Mouse (Mus musculus) hindbrain, postnatal 0 days (tissue): ENCODE measurements around the gene Fam120b. TPM values are rescaled to one million over a fixed set of nuclear protein-coding genes. Genes with fewer than 3 reads are reported as not detected.
A peak's percentile ranks its signal among the peaks of the same experiment; 100 is the strongest.

Source experiments
- ATAC-seq: fragments of 200-750 bp; cut with Nextera tagmentation; 2 replicates; pipeline ENCODE4 v1.8.0; 2017; ENCODE audit warnings: mild to moderate bottlenecking, moderate TSS enrichment, moderate library complexity
- DNase-seq: peaks from one replicate; pipeline ENCODE4 v3.0.0-alpha.2; 2015; ENCODE audit warnings: low spot score
- H3K27ac ChIP-seq: fragments of 300-500 bp; sonication (generic); 2 replicates; pipeline ENCODE4 v1.5.1; 2014; ENCODE audit warnings: mild to moderate bottlenecking
- H3K27me3 ChIP-seq: fragments of 300-500 bp; sonication (generic); 2 replicates; pipeline ENCODE4 v1.6.1; 2014; ENCODE audit warnings: low read length, mixed read lengths; ENCODE audit not compliant: insufficient read depth
- H3K36me3 ChIP-seq: fragments of 300-500 bp; sonication (generic); 2 replicates; pipeline ENCODE4 v1.6.1; 2014; ENCODE audit warnings: low read length, mixed read lengths; ENCODE audit not compliant: insufficient read depth
- H3K4me1 ChIP-seq: fragments of 300-500 bp; sonication (generic); 2 replicates; pipeline ENCODE4 v1.6.1; 2014; ENCODE audit warnings: antibody characterized with exemption, low read length, mixed read lengths; ENCODE audit not compliant: insufficient read depth
- H3K4me2 ChIP-seq: fragments of 300-500 bp; sonication (generic); 2 replicates; pipeline ENCODE4 v1.6.1; 2014; ENCODE audit warnings: low read depth, mild to moderate bottlenecking, low read length, moderate library complexity, mixed read lengths
- H3K4me3 ChIP-seq: fragments of 300-500 bp; sonication (generic); 2 replicates; pipeline ENCODE4 v1.5.1; 2014; ENCODE audit warnings: low read length
- H3K9ac ChIP-seq: fragments of 300-500 bp; sonication (generic); replicated peaks from 2 replicates; pipeline ENCODE4 v1.6.1; 2014; ENCODE audit warnings: mild to moderate bottlenecking, low read length, moderate library complexity, mixed read lengths
- H3K9me3 ChIP-seq: fragments of 300-500 bp; sonication (generic); 2 replicates; pipeline ENCODE4 v1.6.1; 2016; ENCODE audit warnings: low read length, mixed read lengths
- CTCF ChIP-seq: IDR thresholded peaks from 2 replicates; pipeline ENCODE4 v1.5.1; 2016; ENCODE audit warnings: antibody characterized with exemption, control low read depth, low read depth
- WGBS: fragments of 180-500 bp; shearing (Covaris S2); extraction: QIAGEN DNeasy Blood & Tissue Kit; methylation state at CpG from one replicate; pipeline ENCODE4 v1.1.7; 2014; 5-methylcytosine and 5-hydroxymethylcytosine counted together
- polyA plus RNA-seq: library from polyadenylated mRNA; unstranded; fragments of >200 nt; fragmentation: Nextera tagmentation; extraction: Ambion mirVana; gene quantifications from 2 replicates; pipeline ENCODE4 v1.2.1, GENCODE M21; 2015
- total RNA-seq: library from RNA; depleted of rRNA; stranded (reverse); fragments of >200 nt; gene quantifications from 2 replicates; pipeline ENCODE4 v1.2.3, GENCODE M21; 2014; rRNA removed

Gene Fam120b
- total and polyA plus RNA-seq, 2 experiments from 2014 or later, result 31.7 to 40.8 TPM

- WGBS, result 69% methylated on average over 3 of the region's 3 CpGs
- no peak for ATAC-seq
These were observed 53.6 kb downstream of the Fam120b start for GRCm38 (mm10) chr17:15449606-15450005.

GRCm38 (mm10) chr17:15455203-15455602, 59.2 kb downstream of the Fam120b start:
- DNase-seq, result no peak
- no peak overlapping the region for H3K9ac ChIP-seq
- no peak for ATAC-seq
- WGBS, result 87% methylated on average over 4 of the region's 4 CpGs
- H3K4me2 ChIP-seq, result no peak overlapping the region
- no peak overlapping the region for H3K27ac ChIP-seq
- TF ChIP-seq CTCF, result no peak
- H3K4me3 ChIP-seq, result no peak overlapping the region
- no peaks in the 10 kb centered on the region for H3K27me3 ChIP-seq
- H3K9me3 ChIP-seq, result no peaks in the 10 kb centered on the region
- no peaks in the 10 kb centered on the region for H3K4me1 ChIP-seq
- no peaks in the 10 kb centered on the region for H3K36me3 ChIP-seq

More at GRCm38 (mm10) chr17:15449606-15450005, 53.6 kb downstream of the Fam120b start:
- Histone ChIP-seq H3K27ac (no peak overlapping the region), H3K4me1 (no peaks in the 10 kb centered on the region), H3K9ac (no peak overlapping the region), H3K27me3 (no peaks in the 10 kb centered on the region), H3K4me3 (no peak overlapping the region), H3K36me3 (no peaks in the 10 kb centered on the region), H3K9me3 (no peaks in the 10 kb centered on the region), H3K4me2 (no peak overlapping the region)
- DNase-seq, result no peak
- TF ChIP-seq CTCF, result no peak

GRCm38 (mm10) chr17:15456595-15456994, 60.6 kb downstream of the Fam120b start:
- Histone ChIP-seq H3K36me3 (no peaks in the 10 kb centered on the region), H3K4me3 (no peak overlapping the region), H3K9ac (no peak overlapping the region), H3K9me3 (no peaks in the 10 kb centered on the region), H3K27me3 (no peaks in the 10 kb centered on the region), H3K4me1 (no peaks in the 10 kb centered on the region), H3K27ac (no peak overlapping the region), H3K4me2 (no peak overlapping the region)
- DNase-seq (no peak), ATAC-seq (no peak)
- TF ChIP-seq CTCF, result no peak
- 82% methylated on average over 2 of the region's 2 CpGs for WGBS

GRCm38 (mm10) chr17:15459761-15460160, 63.8 kb downstream of the Fam120b start:
- DNase-seq (no peak), ATAC-seq (peak; percentile 43; the same call in 1 of the 2 replicates)
- no peak for TF ChIP-seq CTCF
- no peak overlapping the region for H3K9ac ChIP-seq
- 67% methylated on average over 4 of the region's 4 CpGs for WGBS
- H3K4me2 ChIP-seq, result no peak overlapping the region
- no peaks in the 10 kb centered on the region for H3K4me1 ChIP-seq
- H3K27me3 ChIP-seq, result no peaks in the 10 kb centered on the region
- no peaks in the 10 kb centered on the region for H3K36me3 ChIP-seq
- H3K4me3 ChIP-seq, result no peak overlapping the region
- no peaks in the 10 kb centered on the region for H3K9me3 ChIP-seq
- no peak overlapping the region for H3K27ac ChIP-seq

GRCm38 (mm10) chr17:15461921-15462495, 66.0 kb downstream of the Fam120b start:
- Histone ChIP-seq H3K4me3 (no peak overlapping the region), H3K27ac (no peak overlapping the region), H3K36me3 (no peaks in the 10 kb centered on the region), H3K9ac (no peak overlapping the region), H3K4me2 (no peak overlapping the region), H3K27me3 (no peaks in the 10 kb centered on the region), H3K9me3 (no peaks in the 10 kb centered on the region), H3K4me1 (no peaks in the 10 kb centered on the region)
- DNase-seq (no peak), ATAC-seq (no peak)
- 93% methylated on average over 6 of the region's 6 CpGs for WGBS
- TF ChIP-seq CTCF, result no peak

- no peak overlapping the region for H3K27ac ChIP-seq
- H3K9me3 ChIP-seq, result no peaks in the 10 kb centered on the region
- no peaks in the 10 kb centered on the region for H3K4me1 ChIP-seq
- H3K4me2 ChIP-seq, result no peak overlapping the region
- peak; percentile 95 for TF ChIP-seq CTCF
- ATAC-seq (peak; percentile 73), DNase-seq (peak; percentile 87)
- WGBS, result 17% methylated on average over 5 of the region's 5 CpGs
- H3K4me3 ChIP-seq, result no peak overlapping the region
- no peak overlapping the region for H3K9ac ChIP-seq
- H3K36me3 ChIP-seq, result peaks cover 16% of the 10 kb centered on the region; the same call in 1 of the 2 replicates
- no peaks in the 10 kb centered on the region for H3K27me3 ChIP-seq
These were observed 71.7 kb downstream of the Fam120b start for GRCm38 (mm10) chr17:15467669-15468068.

GRCm38 (mm10) chr17:15472671-15473070, 76.7 kb downstream of the Fam120b start:
- ATAC-seq, result no peak
- H3K36me3 ChIP-seq, result peaks cover 57% of the 10 kb centered on the region
- H3K4me2 ChIP-seq, result no peak overlapping the region
- no peak for DNase-seq
- no peak overlapping the region for H3K9ac ChIP-seq
- no peaks in the 10 kb centered on the region for H3K27me3 ChIP-seq
- 91% methylated on average over 4 of the region's 4 CpGs for WGBS
- H3K4me1 ChIP-seq, result no peaks in the 10 kb centered on the region
- H3K4me3 ChIP-seq, result no peak overlapping the region
- no peak overlapping the region for H3K27ac ChIP-seq
- no peaks in the 10 kb centered on the region for H3K9me3 ChIP-seq
- peak; percentile 18; the same call in 1 of the 2 replicates for TF ChIP-seq CTCF

Other genes starting within 250 kb of the Fam120b start
- gene Dll1, start 19.3 kb upstream of the Fam120b start, total RNA-seq, result 34.3 and 44.2 TPM in 2 replicates
- gene Dll1, start 19.3 kb upstream of the Fam120b start, polyA plus RNA-seq, result 10.1 and 10.9 TPM in 2 replicates
- 91.8 and 101 TPM in 2 replicates for gene Psmb1, start 103.5 kb downstream of the Fam120b start, total RNA-seq
- gene Psmb1, start 103.5 kb downstream of the Fam120b start, polyA plus RNA-seq, result 273 TPM in 2 replicates
- 56.3 and 57.4 TPM in 2 replicates for gene Tbp, start 103.7 kb downstream of the Fam120b start, total RNA-seq
- gene Tbp, start 103.7 kb downstream of the Fam120b start, polyA plus RNA-seq, result 40.6 and 42.8 TPM in 2 replicates
- gene Pdcd2, start 131.1 kb downstream of the Fam120b start, total RNA-seq, result 51.5 and 68.4 TPM in 2 replicates
- gene Pdcd2, start 131.1 kb downstream of the Fam120b start, polyA plus RNA-seq, result 48.7 and 49.2 TPM in 2 replicates
- 0.94 and 1.2 TPM in 2 replicates for gene Prdm9, start 168.2 kb downstream of the Fam120b start, total RNA-seq
- 0.76 and 1.2 TPM in 2 replicates for gene Prdm9, start 168.2 kb downstream of the Fam120b start, polyA plus RNA-seq